Mouse (Mus musculus): ENCODE data around the gene Prdm1.

The Prdm1 gene

GRCm38 (mm10) chr10:44493818-44494492 is 34.3 kb downstream of the Prdm1 start:
- DNase-seq (ENCODE audit: inconsistent age in 2 of 2, low spot score in 1 of 2): no peak

GRCm38 (mm10) chr10:44492815-44493525 is 35.3 kb downstream of the Prdm1 start:
- no peak for DNase-seq (ENCODE audit: inconsistent age in 2 of 2, low spot score in 1 of 2)

GRCm38 (mm10) chr10:44490899-44491422 is 37.3 kb downstream of the Prdm1 start:
- no peak for DNase-seq (ENCODE audit: inconsistent age in 2 of 2, low spot score in 1 of 2)

GRCm38 (mm10) chr10:44487132-44487531 is 41.2 kb downstream of the Prdm1 start:
- no peak for DNase-seq (ENCODE audit: inconsistent age in 2 of 2, low spot score in 1 of 2)

- no peak for DNase-seq (ENCODE audit: inconsistent age in 2 of 2, low spot score in 1 of 2)
Observed at GRCm38 (mm10) chr10:44484077-44484476, 44.2 kb downstream of the Prdm1 start.

- no peak for DNase-seq (ENCODE audit: inconsistent age in 2 of 2, low spot score in 1 of 2)
Observed at GRCm38 (mm10) chr10:44483116-44483515, 45.2 kb downstream of the Prdm1 start.

GRCm38 (mm10) chr10:44481379-44481778 is 46.9 kb downstream of the Prdm1 start:
- peak in 1 of 2 experiments; percentile 62 for DNase-seq (ENCODE audit: inconsistent age in 2 of 2, low spot score in 1 of 2)

- DNase-seq (ENCODE audit: inconsistent age in 2 of 2, low spot score in 1 of 2): no peak
Observed at GRCm38 (mm10) chr10:44479286-44479685, 49.0 kb downstream of the Prdm1 start.

- DNase-seq (ENCODE audit: inconsistent age in 2 of 2, low spot score in 1 of 2): no peak
Observed at GRCm38 (mm10) chr10:44478091-44478490, 50.2 kb downstream of the Prdm1 start.

GRCm38 (mm10) chr10:44477240-44477639 is 51.1 kb downstream of the Prdm1 start:
- DNase-seq (ENCODE audit: inconsistent age in 2 of 2, low spot score in 1 of 2): no peak

- peak in 1 of 2 experiments; percentile 13 for DNase-seq (ENCODE audit: inconsistent age in 2 of 2, low spot score in 1 of 2)
Observed at GRCm38 (mm10) chr10:44476523-44476922, 51.8 kb downstream of the Prdm1 start.

GRCm38 (mm10) chr10:44475376-44475775 is 52.9 kb downstream of the Prdm1 start:
- DNase-seq (ENCODE audit: inconsistent age in 2 of 2, low spot score in 1 of 2): no peak

GRCm38 (mm10) chr10:44474256-44474655 is 54.0 kb downstream of the Prdm1 start:
- DNase-seq (ENCODE audit: inconsistent age in 2 of 2, low spot score in 1 of 2): peak in 1 of 2 experiments; percentile 73

- no peak for DNase-seq (ENCODE audit: inconsistent age in 2 of 2, low spot score in 1 of 2)
Observed at GRCm38 (mm10) chr10:44465618-44466017, 62.7 kb downstream of the Prdm1 start.

GRCm38 (mm10) chr10:44464563-44464962 is 63.7 kb downstream of the Prdm1 start:
- DNase-seq (ENCODE audit: inconsistent age in 2 of 2, low spot score in 1 of 2): no peak

GRCm38 (mm10) chr10:44463856-44464255 is 64.4 kb downstream of the Prdm1 start:
- DNase-seq (ENCODE audit: inconsistent age in 2 of 2, low spot score in 1 of 2): no peak

GRCm38 (mm10) chr10:44462351-44462750 is 66.0 kb downstream of the Prdm1 start:
- DNase-seq (ENCODE audit: inconsistent age in 2 of 2, low spot score in 1 of 2): peak in 1 of 2 experiments; percentile 12

GRCm38 (mm10) chr10:44461063-44461462 is 67.2 kb downstream of the Prdm1 start:
- no peak for DNase-seq (ENCODE audit: inconsistent age in 2 of 2, low spot score in 1 of 2)

GRCm38 (mm10) chr10:44460095-44460810 is 68.0 kb downstream of the Prdm1 start:
- peak; percentile 40 to 85 for DNase-seq (ENCODE audit: inconsistent age in 2 of 2, low spot score in 1 of 2)

- peak in 1 of 2 experiments; percentile 67 for DNase-seq (ENCODE audit: inconsistent age in 2 of 2, low spot score in 1 of 2)
Observed at GRCm38 (mm10) chr10:44459321-44460000, 68.8 kb downstream of the Prdm1 start.

All from adrenal gland, adult (tissue).